Mouse (Mus musculus): Measurements from ENCODE around the gene Ankrd23. TPM values are rescaled to one million over a fixed set of nuclear protein-coding genes. Genes with fewer than 3 reads are reported as not detected.

Ankrd23 gene
- total and polyA plus RNA-seq, 3 experiments: 2.9 to 3.7 TPM; not detected in 1

GRCm38 (mm10) chr1:36563197-36563596 lies 26.5 kb upstream of the Ankrd23 start:
- Histone ChIP-seq H3K4me3 (ENCODE audit: control insufficient read depth in 1 of 2, insufficient read depth in 1 of 2, low read depth in 2 of 2, low read length in 2 of 2) (no peak overlapping the region), H3K79me2 (ENCODE audit: control insufficient read depth, insufficient read depth, low read length, poor library complexity) (no peaks in the 10 kb centered on the region), H3K36me3 (ENCODE audit: control insufficient read depth in 1 of 2, insufficient read depth in 2 of 2, low read length in 2 of 2) (no peaks in the 10 kb centered on the region), H3K9ac (ENCODE audit: control insufficient read depth, low read depth, low read length, poor library complexity, severe bottlenecking) (no peak overlapping the region), H3K9me3 (replicated peaks; ENCODE audit: insufficient read depth, low read length) (no peaks in the 10 kb centered on the region), H3K27me3 (ENCODE audit: control insufficient read depth in 1 of 2, insufficient read depth in 2 of 2, low read length in 2 of 2) (peaks cover 6 to 9% of the 10 kb centered on the region in 2 experiments), H3K27ac (ENCODE audit: control insufficient read depth, low read depth, low read length) (no peak overlapping the region), H3K4me1 (ENCODE audit: control insufficient read depth in 1 of 2, insufficient read depth in 2 of 2, low read length in 2 of 2) (peaks cover 2 to 10% of the 10 kb centered on the region in 2 experiments; a peak in 3 of 4 replicates)
- no peak for TF ChIP-seq ZKSCAN1 (IDR thresholded peaks at IDR 0.05; ENCODE audit: low read depth, low read length)
- no peak for TF ChIP-seq NRF1 (IDR thresholded peaks at IDR 0.05; ENCODE audit: insufficient read depth, low read depth, low read length, poor library complexity, severe bottlenecking)
- TF ChIP-seq ELF1 (IDR thresholded peaks at IDR 0.05; ENCODE audit: low read depth, low read length): no peak
- no peak for DNase-seq (ENCODE audit: low read depth, low spot score)

- Histone ChIP-seq H3K4me1 (ENCODE audit: control insufficient read depth in 1 of 2, insufficient read depth in 2 of 2, low read length in 2 of 2) (peaks cover 2 to 10% of the 10 kb centered on the region in 2 experiments; a peak in 3 of 4 replicates), H3K9ac (ENCODE audit: control insufficient read depth, low read depth, low read length, poor library complexity, severe bottlenecking) (no peak overlapping the region), H3K4me3 (ENCODE audit: control insufficient read depth in 1 of 2, insufficient read depth in 1 of 2, low read depth in 2 of 2, low read length in 2 of 2) (no peak overlapping the region), H3K9me3 (replicated peaks; ENCODE audit: insufficient read depth, low read length) (no peaks in the 10 kb centered on the region), H3K27ac (ENCODE audit: control insufficient read depth, low read depth, low read length) (no peak overlapping the region), H3K36me3 (ENCODE audit: control insufficient read depth in 1 of 2, insufficient read depth in 2 of 2, low read length in 2 of 2) (no peaks in the 10 kb centered on the region), H3K27me3 (ENCODE audit: control insufficient read depth in 1 of 2, insufficient read depth in 2 of 2, low read length in 2 of 2) (peaks cover 13% of the 10 kb centered on the region in 2 experiments), H3K79me2 (ENCODE audit: control insufficient read depth, insufficient read depth, low read length, poor library complexity) (no peaks in the 10 kb centered on the region)
- no peak for TF ChIP-seq NELFE (IDR thresholded peaks at IDR 0.05; ENCODE audit: low read depth, low read length)
- no peak for TF ChIP-seq ETS1 (IDR thresholded peaks at IDR 0.05; ENCODE audit: low read depth, low read length)
- no peak for TF ChIP-seq ZMIZ1 (IDR thresholded peaks at IDR 0.05; ENCODE audit: low read depth, low read length)
- no peak for TF ChIP-seq E2F4 (IDR thresholded peaks at IDR 0.05; ENCODE audit: borderline replicate concordance, low read depth, low read length)
- no peak for TF ChIP-seq CHD1 (IDR thresholded peaks at IDR 0.05; ENCODE audit: low read depth, low read length)
- TF ChIP-seq USF1 (IDR thresholded peaks at IDR 0.05; ENCODE audit: low read depth, low read length): peak; percentile 48; the same call in 1 of the 2 replicates
- TF ChIP-seq HCFC1 (IDR thresholded peaks at IDR 0.05; ENCODE audit: low read depth, low read length): no peak
- no peak for DNase-seq (ENCODE audit: low read depth, low spot score)
These were observed 25.7 kb upstream of the Ankrd23 start for GRCm38 (mm10) chr1:36562388-36562787.

- Histone ChIP-seq H3K4me3 (ENCODE audit: control insufficient read depth in 1 of 2, insufficient read depth in 1 of 2, low read depth in 2 of 2, low read length in 2 of 2) (no peak overlapping the region), H3K9me3 (replicated peaks; ENCODE audit: insufficient read depth, low read length) (no peaks in the 10 kb centered on the region), H3K36me3 (ENCODE audit: control insufficient read depth in 1 of 2, insufficient read depth in 2 of 2, low read length in 2 of 2) (no peaks in the 10 kb centered on the region), H3K79me2 (ENCODE audit: control insufficient read depth, insufficient read depth, low read length, poor library complexity) (no peaks in the 10 kb centered on the region; the same call in 1 of the 2 replicates), H3K4me1 (ENCODE audit: control insufficient read depth in 1 of 2, insufficient read depth in 2 of 2, low read length in 2 of 2) (peaks cover 2 to 10% of the 10 kb centered on the region in 2 experiments; a peak in 3 of 4 replicates), H3K9ac (ENCODE audit: control insufficient read depth, low read depth, low read length, poor library complexity, severe bottlenecking) (no peak overlapping the region), H3K27ac (ENCODE audit: control insufficient read depth, low read depth, low read length) (no peak overlapping the region), H3K27me3 (ENCODE audit: control insufficient read depth in 1 of 2, insufficient read depth in 2 of 2, low read length in 2 of 2) (peaks cover 13% of the 10 kb centered on the region in 2 experiments)
- no peak for DNase-seq (ENCODE audit: low read depth, low spot score)
- TF ChIP-seq JUND (IDR thresholded peaks at IDR 0.05; ENCODE audit: low read depth, low read length): no peak
- no peak for TF ChIP-seq MXI1 (IDR thresholded peaks at IDR 0.05; ENCODE audit: low read depth, low read length)
- no peak for TF ChIP-seq USF1 (IDR thresholded peaks at IDR 0.05; ENCODE audit: low read depth, low read length)
- no peak for TF ChIP-seq ETS1 (IDR thresholded peaks at IDR 0.05; ENCODE audit: low read depth, low read length)
- TF ChIP-seq MYC (IDR thresholded peaks at IDR 0.05; ENCODE audit: low read depth, low read length): no peak
- TF ChIP-seq ZC3H11A (IDR thresholded peaks at IDR 0.05; ENCODE audit: low read depth, low read length): no peak
- TF ChIP-seq GATA1 (IDR thresholded peaks at IDR 0.05; ENCODE audit: low read depth, low read length): no peak
- TF ChIP-seq ELF1 (IDR thresholded peaks at IDR 0.05; ENCODE audit: low read depth, low read length): no peak
- no peak for TF ChIP-seq USF2 (IDR thresholded peaks at IDR 0.05; ENCODE audit: borderline replicate concordance in 1 of 2, insufficient read depth in 1 of 2, low read depth in 1 of 2, low read length in 2 of 2)
- TF ChIP-seq KAT2A (conservative IDR thresholded peaks at IDR 0.05; ENCODE audit: low read depth, low read length): no peak
- no peak for TF ChIP-seq POLR2AphosphoS2 (IDR thresholded peaks at IDR 0.05; ENCODE audit: low read length)
- TF ChIP-seq SIN3A (IDR thresholded peaks at IDR 0.05; ENCODE audit: low read length): no peak
- no peak for TF ChIP-seq NRF1 (IDR thresholded peaks at IDR 0.05; ENCODE audit: insufficient read depth, low read depth, low read length, poor library complexity, severe bottlenecking)
- no peak for TF ChIP-seq TAL1 (IDR thresholded peaks at IDR 0.05; ENCODE audit: low read length)
- TF ChIP-seq ZNF384 (IDR thresholded peaks at IDR 0.05; ENCODE audit: low read depth, low read length): no peak
- no peak for TF ChIP-seq MAFK (IDR thresholded peaks at IDR 0.05; ENCODE audit: borderline replicate concordance, low read depth, low read length)
These were observed 24.2 kb upstream of the Ankrd23 start for GRCm38 (mm10) chr1:36560903-36561302.

Measured in MEL (cell line).